Mouse (Mus musculus) left cerebral cortex, adult 11 months (tissue): ENCODE data around the gene Iqgap2.

ENCODE experiments used
- DNase-seq: peaks from one replicate; pipeline ENCODE4 v3.0.0; 2022; ENCODE audit warnings: low spot score

The Iqgap2 gene

GRCm38 (mm10) chr13:95778761-95779161, 113.0 kb downstream of the Iqgap2 start:
- DNase-seq: no peak

DNA sequence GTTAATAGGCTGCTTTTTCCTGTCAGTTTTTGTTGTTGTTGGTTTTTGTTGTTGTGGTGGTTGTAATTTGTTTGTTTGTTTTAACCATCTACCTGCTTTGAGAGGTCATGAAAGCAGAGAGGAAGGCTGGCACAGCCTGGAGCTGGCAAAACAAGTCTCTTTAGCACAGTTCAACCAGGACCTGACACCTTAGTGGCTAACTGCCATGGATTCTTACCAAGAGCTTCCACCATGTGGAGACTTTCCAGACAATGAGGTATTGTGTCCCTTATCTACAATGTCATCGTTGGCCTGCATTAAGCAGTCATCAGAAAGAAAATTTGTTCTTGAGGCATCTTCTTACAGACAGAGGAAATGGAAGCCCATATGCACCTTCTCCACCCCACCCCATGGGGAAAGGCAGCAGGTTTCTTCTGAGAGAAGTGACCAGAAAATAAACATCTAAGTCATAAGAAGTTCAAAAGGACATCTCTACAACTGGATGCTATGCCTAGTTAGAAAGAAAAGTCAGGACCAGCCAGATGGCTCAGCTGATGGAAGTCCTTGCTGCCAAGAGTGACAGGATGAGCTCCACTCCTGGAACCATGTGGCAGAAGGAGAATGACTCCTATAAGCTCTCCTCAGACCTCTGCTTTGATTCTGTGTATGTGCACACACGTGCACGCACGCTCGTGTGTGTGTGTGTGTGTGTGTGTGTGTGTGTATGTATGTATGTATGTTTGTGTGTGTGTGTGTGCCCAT, 113.9 kb downstream of the Iqgap2 start:
- DNase-seq: no peak

DNA sequence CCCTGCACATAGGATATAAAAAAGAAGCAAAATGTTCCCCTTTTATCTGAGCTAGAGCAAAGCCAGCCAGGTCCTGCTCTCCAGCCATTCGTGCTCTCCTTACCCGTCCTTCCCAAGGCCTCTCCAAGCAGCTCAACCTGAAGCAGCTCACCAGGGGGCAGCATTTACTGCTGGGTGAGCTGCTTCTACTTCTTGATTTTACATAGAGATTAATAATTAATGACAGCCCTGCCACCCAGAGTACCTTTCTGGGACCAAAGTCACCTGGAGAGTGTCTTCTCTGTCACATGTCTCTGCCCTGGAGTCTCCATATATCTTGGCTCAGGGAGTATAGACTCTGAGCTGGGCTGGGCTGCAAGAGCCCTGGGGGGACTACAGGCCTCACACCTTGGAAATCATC, 114.5 kb downstream of the Iqgap2 start:
- DNase-seq: no peak

DNA sequence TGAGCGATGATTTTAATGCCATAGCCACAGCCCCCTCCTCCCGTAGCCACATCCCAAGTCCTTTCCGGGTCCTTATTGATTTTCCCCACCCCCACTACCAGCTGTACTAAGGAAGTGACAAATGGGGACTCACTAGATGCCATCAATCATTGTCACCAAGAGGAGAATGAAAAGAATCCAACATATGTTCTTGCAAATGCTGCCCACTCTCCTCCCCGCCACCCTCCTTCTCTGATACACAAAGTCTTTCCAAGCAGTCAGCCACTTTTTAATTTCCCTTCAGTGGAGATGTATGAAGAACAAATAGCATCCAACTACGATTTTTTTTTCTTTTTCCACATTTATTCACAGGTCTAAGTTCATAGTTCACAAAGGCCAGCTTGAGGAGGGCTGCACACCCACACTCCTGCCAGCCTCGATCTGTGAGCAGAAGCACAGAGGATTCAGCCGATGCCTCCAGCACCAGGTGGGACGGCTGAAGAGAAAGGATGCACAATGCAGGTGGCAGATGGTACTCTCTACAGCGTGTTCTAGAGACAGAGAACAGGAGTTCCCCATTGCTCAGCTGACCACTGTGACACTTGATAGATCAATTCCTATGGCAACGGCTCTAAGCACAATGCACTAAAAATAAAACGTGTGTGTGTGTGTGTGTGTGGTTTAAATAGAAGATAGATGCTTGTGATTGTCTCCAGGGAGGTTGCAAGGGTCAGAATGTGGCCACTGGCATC, 116.6 kb downstream of the Iqgap2 start:
- DNase-seq: no peak

- no peak for DNase-seq
Measured at GRCm38 (mm10) chr13:95765017-95765416, 126.7 kb downstream of the Iqgap2 start.

- DNase-seq: no peak
Measured at GRCm38 (mm10) chr13:95763876-95764517, 127.7 kb downstream of the Iqgap2 start.

DNA sequence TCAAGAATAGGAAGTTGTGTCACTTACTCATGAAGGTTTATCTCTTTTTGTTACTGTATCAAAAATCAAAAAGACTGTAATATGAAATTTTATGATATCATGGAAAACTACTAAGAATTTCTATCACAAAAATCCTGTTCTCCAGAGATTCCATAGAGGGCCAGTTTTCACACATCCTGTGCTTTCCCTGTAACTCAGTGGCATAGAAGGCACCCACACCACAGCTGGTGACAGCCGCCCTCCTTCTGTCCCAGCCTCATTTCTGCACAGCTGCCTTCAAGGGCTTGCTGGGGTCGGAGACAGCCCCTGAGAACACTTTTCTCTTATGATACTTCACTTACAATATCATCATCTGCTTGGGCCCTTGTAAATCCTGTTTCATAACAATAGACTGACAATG, 131.9 kb downstream of the Iqgap2 start:
- no peak for DNase-seq

DNA sequence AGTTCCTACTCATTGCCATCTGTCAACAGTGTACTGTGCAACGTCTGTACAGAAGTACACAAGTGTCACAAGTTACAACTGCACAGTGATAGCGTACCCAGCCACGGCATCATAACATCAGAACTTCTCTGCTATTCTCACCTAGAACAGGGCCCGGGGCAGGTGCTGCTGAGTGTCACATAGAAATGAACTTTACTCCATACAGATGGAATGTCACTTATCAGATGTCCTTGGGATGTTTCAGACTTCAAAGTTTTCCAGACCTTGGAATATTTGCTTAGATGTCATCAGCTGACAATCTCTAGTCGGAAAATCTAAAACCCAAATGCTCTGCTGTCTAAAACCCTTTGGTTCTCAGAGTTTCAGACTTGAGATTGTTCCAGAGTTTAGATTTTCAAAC, 137.4 kb downstream of the Iqgap2 start:
- DNase-seq: no peak

GRCm38 (mm10) chr13:95752386-95752785, 139.3 kb downstream of the Iqgap2 start:
- DNase-seq: no peak

GRCm38 (mm10) chr13:95747541-95747940, 144.2 kb downstream of the Iqgap2 start:
- no peak for DNase-seq

DNA sequence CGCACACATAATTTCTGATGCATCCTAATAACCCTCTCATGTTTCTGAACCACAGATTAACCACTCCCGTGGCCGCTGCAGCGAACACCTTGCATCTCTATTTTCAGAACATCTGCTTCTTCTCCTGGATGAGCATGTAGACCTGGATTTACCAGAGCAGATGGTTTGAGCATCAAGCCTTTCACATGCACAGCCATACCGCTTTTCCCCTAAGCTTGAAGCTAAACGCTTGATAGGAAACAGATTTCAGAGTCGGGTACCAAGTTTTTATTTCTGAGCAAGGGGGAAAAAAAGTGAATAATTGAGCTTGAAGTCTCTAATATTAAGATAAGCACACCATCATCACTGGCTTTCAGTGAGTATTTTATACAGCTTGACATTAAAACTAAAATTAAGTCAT, 144.6 kb downstream of the Iqgap2 start:
- no peak for DNase-seq

- DNase-seq: no peak
Measured at GRCm38 (mm10) chr13:95746509-95746908, 145.2 kb downstream of the Iqgap2 start.

DNA sequence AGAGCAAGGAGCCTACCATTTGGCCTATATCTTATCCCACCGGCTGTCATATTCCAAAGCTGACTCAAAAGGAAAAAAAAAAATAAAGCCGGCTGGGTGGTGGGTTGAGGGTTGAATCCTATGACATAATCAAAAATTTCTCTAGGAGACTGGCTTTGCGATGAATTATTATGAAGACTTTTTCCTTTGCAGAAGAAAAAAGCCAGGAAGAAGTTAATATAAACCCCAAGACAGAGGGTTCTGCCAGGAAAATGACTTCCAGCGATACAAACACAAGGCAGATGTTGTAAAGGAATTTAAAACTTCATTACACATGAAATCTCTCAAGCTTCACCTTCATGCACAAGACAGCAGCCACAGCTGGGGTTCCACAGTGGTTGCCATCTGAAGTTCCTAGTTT, 146.3 kb downstream of the Iqgap2 start:
- no peak for DNase-seq

DNA sequence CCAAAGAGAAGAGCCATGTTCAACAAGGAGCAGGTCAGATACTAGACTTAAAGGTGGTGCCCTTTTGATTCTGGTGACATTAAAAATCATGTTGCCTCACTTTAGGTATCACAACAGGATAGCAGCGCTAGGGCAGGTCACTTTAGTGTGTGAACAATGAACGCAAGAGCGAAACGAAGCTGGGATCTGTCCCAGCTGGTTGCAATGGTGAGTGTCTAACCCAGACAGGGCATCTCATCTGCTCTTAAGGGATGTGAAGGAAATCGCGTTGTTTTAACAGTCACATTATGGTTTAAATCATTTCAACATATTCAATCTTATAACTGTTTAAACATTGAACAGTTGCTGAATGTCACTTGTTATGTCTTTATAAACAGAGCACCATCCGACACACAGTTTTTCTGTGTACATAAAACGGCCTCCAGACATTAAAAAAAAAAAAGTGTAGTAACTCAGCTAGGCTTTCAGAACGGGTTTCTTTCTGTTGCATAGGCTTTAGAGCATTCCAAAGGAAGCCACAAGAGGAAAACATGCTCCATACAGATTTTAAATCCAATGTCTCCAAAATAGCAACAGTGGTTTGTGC, 148.7 kb downstream of the Iqgap2 start:
- no peak for DNase-seq

DNA sequence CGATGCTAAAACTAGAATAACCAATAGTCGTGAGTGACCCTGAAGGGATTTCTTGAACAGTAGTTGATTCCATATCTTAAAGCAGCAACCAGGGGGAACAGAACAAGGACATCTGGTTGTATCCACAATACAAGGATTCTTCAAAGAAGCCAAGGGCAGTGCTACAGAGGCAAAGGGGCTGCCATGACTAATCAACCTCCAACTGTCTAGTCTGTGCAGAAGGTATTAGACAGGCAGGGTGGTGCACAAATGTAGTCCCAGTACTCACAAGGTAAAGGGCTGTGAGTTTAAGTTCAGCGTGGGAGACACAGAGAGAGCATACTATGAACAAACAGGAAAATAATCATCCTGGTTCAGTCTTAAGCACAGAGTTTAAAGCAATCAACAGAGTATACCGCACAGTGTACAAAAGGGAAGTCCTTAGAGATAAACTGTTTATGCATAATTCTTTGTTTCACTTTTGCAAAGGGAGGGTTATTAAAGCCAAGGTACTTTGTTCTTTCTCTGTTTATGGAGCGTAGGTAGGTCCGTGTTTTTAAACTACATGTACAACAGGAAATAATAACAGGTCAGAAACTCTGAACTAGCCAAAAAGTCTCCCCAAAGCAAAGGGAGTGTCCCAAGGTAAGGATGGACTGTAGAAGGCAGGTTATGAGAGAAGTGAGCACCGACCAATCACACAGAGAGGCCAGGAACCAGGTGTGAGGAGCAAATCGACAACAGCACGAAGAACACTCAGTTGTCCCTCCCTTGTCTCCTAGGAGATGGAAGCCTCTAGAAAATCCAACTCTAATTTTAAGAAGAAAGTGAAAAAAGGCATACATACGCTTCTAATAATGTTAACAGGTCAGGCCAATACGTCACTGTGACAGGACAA, 149.7 kb downstream of the Iqgap2 start:
- no peak for DNase-seq

GRCm38 (mm10) chr13:95739651-95740050, 152.1 kb downstream of the Iqgap2 start:
- DNase-seq: peak; percentile 7

DNA sequence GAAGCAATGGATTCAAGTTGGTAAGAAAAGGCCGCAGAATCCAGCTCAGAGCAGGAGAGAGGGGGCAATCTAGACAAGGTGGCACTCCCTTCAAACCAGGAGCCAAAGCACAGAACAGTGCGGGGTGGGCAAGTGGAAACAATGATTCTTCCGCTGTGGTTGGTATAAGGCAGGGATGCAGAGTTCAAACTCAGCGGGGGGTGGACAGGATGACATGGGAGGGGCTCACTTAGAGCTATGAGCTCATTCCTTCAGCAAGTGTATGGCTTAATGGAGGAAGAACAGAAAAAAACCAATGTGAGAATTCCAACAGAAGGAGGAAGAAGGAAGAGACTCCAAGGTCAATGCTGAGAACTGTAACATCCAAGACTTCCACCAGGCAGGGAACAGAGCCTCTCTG, 161.2 kb downstream of the Iqgap2 start:
- no peak for DNase-seq

- peak; percentile 51 for DNase-seq
Measured at GRCm38 (mm10) chr13:95719320-95720232, 172.1 kb downstream of the Iqgap2 start.

DNA sequence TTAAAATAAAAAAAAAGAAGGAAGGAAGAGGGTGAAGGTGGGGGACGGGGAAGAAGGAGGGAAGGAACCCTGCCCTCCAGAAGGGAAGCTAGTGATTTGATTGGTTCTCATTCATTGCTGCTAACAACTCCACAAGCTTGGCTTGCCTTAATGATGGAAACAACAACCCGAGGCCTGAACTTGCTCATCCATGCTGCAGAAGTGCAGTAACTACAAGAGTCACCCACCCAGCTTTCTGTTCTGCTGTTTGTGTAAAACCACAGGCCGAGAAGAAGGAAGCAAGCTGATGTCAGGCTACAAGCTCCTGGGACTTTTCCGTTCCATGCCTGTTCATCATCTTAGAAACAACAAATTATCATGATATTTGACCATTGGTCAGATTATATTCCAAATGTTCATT, 176.4 kb downstream of the Iqgap2 start:
- DNase-seq: no peak

DNA sequence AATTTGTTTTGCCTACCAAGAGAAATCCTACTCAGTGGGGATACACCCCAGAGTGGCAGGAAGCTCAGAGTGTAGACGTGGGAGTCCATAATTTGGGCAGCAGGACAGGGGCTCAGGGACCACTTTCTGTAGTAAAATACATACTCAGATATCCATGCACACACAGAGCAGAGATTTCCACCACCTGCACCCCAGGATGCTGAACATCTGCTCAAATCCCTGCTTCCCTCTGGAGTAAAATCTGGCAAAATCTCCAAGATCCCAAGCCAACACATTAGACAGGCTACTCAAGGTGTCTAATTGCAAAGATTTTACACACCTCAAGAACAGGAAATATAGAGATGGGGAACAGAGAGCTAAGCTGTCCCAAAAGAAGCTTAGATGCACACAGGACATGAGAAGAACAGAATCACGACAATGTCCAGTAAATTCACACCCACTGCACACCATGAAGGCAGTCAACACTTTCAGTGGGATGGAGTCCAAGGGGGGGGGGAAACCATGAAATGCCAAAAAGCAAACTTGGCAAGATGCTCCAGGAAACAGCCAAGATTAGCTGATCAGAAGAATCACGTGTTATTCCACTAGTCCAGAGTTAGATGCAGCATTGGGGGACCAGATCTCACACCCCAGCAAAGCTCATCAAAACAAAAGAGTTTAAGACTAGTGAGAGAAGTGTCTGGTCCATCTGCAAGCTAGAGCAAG, 177.3 kb downstream of the Iqgap2 start:
- no peak for DNase-seq
